In the genomic region with DNA sequence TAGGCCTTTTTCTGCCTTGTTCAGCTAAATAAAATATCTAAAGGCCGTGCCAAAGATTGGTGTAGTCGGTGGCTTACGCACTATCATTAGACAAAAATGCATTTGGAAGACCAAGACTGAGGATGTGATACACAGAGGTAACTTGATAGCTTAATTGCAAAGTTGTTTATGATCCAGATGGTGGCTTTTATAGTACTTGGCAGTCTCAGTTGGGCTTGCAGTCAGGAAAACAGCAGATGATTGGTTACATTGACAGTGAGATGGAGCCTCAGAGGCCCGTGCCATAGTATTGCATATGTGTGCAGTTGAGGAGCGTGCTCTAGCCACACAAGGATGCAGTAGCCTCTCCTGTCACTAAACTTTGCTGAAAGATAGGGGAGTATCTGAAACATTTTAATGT, we compare ENCODE assay signal across 19 mouse cellular contexts. TPM values are rescaled to one million over a fixed set of nuclear protein-coding genes. Genes with fewer than 3 reads are reported as not detected.
DNase-seq lines count a peak whose midpoint lies in the region; ATAC-seq and TF ChIP-seq lines count a peak whose summit lies in the region.
"Had no signal": no experiment of that assay in that cellular context is flagged by ENCODE, and none has a peak within 500 bp of the region (broad histone marks: within the 10 kb centered on the region; RNA-seq: fewer than 3 reads in every experiment).

No protein-coding gene starts in this region.

- no peak for TF ChIP-seq CTCF in gastrocnemius, adult 2 months (IDR thresholded peaks at IDR 0.05)

- DNase-seq in gastrocnemius, adult 2 months: peak; percentile 31
- DNase-seq in gastrocnemius, postnatal 10 days: no peak
- no peak for DNase-seq in lung, postnatal 14 days
- peak; percentile 51 for DNase-seq in skeletal muscle tissue, adult 2 months (ENCODE audit: low read depth, low spot score)
- DNase-seq in thymus, postnatal 0 days (ENCODE audit: low spot score): no peak
- no peak for DNase-seq in spleen, postnatal 14 days (ENCODE audit: low spot score in 2 of 2)
- DNase-seq: adrenal gland, postnatal 14 days; cerebellum, adult 11-12 months; kidney, adult 9 months; midbrain, embryonic 14.5 days; right cerebral cortex, postnatal 25 days had no signal

- H3K27ac ChIP-seq in gastrocnemius, adult 2 months: peak overlapping the region; percentile 66
- no peak overlapping the region for H3K27ac ChIP-seq in lung, embryonic 16.5 days (ENCODE audit: low read length)
- no peak overlapping the region for H3K27ac ChIP-seq in embryonic facial prominence, embryonic 13.5 days
- H3K27ac ChIP-seq: heart, embryonic 15.5 days; hindbrain, embryonic 12.5 days; liver, embryonic 12.5 days; macrophage; stomach, embryonic 15.5 days had no signal

- no peaks in the 10 kb centered on the region for H3K36me3 ChIP-seq in lung, embryonic 16.5 days (ENCODE audit: control insufficient read depth, insufficient read depth, low read length)
- no peaks in the 10 kb centered on the region for H3K36me3 ChIP-seq in embryonic facial prominence, embryonic 13.5 days
- H3K36me3 ChIP-seq: heart, embryonic 15.5 days; hindbrain, embryonic 12.5 days had no signal

- H3K9me3 ChIP-seq in lung, embryonic 16.5 days (ENCODE audit: control insufficient read depth, low read length): no peaks in the 10 kb centered on the region
- H3K9me3 ChIP-seq in embryonic facial prominence, embryonic 13.5 days: no peaks in the 10 kb centered on the region
- H3K9me3 ChIP-seq: heart, embryonic 15.5 days; hindbrain, embryonic 12.5 days; liver, embryonic 12.5 days; stomach, embryonic 15.5 days had no signal

- no peaks in the 10 kb centered on the region for H3K4me1 ChIP-seq in lung, embryonic 16.5 days (replicated peaks; ENCODE audit: control insufficient read depth, insufficient read depth, low read length)
- no peaks in the 10 kb centered on the region; the same call in 1 of the 2 replicates for H3K4me1 ChIP-seq in embryonic facial prominence, embryonic 13.5 days
- H3K4me1 ChIP-seq: hindbrain, embryonic 12.5 days; liver, embryonic 12.5 days had no signal

- 56% methylated on average over 5 of the region's 5 CpGs for whole genome bisulfite sequencing in lung, embryonic 16.5 days
- WGBS in embryonic facial prominence, embryonic 13.5 days: 45% methylated on average over 5 of the region's 5 CpGs

- ATAC-seq in lung, embryonic 16.5 days (ENCODE audit: low read depth): peak; percentile 54; the same call in 1 of the 2 replicates
- ATAC-seq in embryonic facial prominence, embryonic 13.5 days (ENCODE audit: insufficient number of reproducible peaks, insufficient read depth, low FRiP score, low TSS enrichment, low read depth): peak; percentile 59; the same call in 1 of the 2 replicates
- ATAC-seq: liver, embryonic 12.5 days had no signal

- intact Hi-C loops in gastrocnemius, adult 2 months (cut with DNase I): no loop called here

- no peak overlapping the region for H3K4me3 ChIP-seq in gastrocnemius, adult 2 months
- no peak overlapping the region for H3K4me3 ChIP-seq in lung, embryonic 16.5 days (ENCODE audit: low read length)
- no peak overlapping the region for H3K4me3 ChIP-seq in embryonic facial prominence, embryonic 13.5 days
- H3K4me3 ChIP-seq: heart, embryonic 15.5 days; hindbrain, embryonic 12.5 days; liver, embryonic 12.5 days; stomach, embryonic 15.5 days had no signal

- no peak overlapping the region for H3K9ac ChIP-seq in lung, embryonic 16.5 days (ENCODE audit: low read length)
- no peak overlapping the region for H3K9ac ChIP-seq in embryonic facial prominence, embryonic 13.5 days
- H3K9ac ChIP-seq: heart, embryonic 15.5 days; hindbrain, embryonic 12.5 days; liver, embryonic 12.5 days; stomach, embryonic 15.5 days had no signal

- H3K27me3 ChIP-seq in lung, embryonic 16.5 days (ENCODE audit: control insufficient read depth, insufficient read depth, low read depth, low read length): no peaks in the 10 kb centered on the region
- no peaks in the 10 kb centered on the region for H3K27me3 ChIP-seq in embryonic facial prominence, embryonic 13.5 days
- H3K27me3 ChIP-seq: CH12.LX; heart, embryonic 15.5 days; hindbrain, embryonic 12.5 days; liver, embryonic 12.5 days; stomach, embryonic 15.5 days had no signal

- H3K4me2 ChIP-seq in lung, embryonic 16.5 days (ENCODE audit: low read depth, low read length): no peak overlapping the region
- H3K4me2 ChIP-seq in embryonic facial prominence, embryonic 13.5 days: no peak overlapping the region
- H3K4me2 ChIP-seq: heart, embryonic 15.5 days; hindbrain, embryonic 12.5 days; liver, embryonic 12.5 days; stomach, embryonic 15.5 days had no signal

RNA-seq across cellular contexts. Expression of gene Lrch3, which starts 28.8 kb away (rescaled TPM):
- total RNA-seq in gastrocnemius, adult 2 months (2021): 10 to 100 TPM; 14.1 to 16.0 TPM
- 10 to 100 TPM; 21.3 to 26.4 TPM for total RNA-seq in gastrocnemius, postnatal 10 days (2021)
- polyA plus RNA-seq in lung, embryonic 16.5 days (2015; fragmentation: Nextera tagmentation; extraction: Ambion mirVana): 18.4 and 18.9 TPM in 2 replicates
- 32.7 and 34.1 TPM in 2 replicates for polyA plus RNA-seq in embryonic facial prominence, embryonic 13.5 days (2015; fragmentation: Nextera tagmentation; extraction: Ambion mirVana)
- 18.3 and 21.5 TPM in 2 replicates for polyA plus RNA-seq in thymus, postnatal 0 days (2015; fragmentation: Nextera tagmentation; extraction: Ambion mirVana)

Comparison
In these comparisons a context has a peak if more than half of its experiments do, and no peak if none do; other contexts are left out.
1. DNase-seq: peak in gastrocnemius, adult 2 months (single experiment) and skeletal muscle tissue, adult 2 months (single experiment); none in gastrocnemius, postnatal 10 days (single experiment), lung, postnatal 14 days (single experiment), thymus, postnatal 0 days (single experiment) and spleen, postnatal 14 days (0 of 2).